Mouse (Mus musculus) midbrain, embryonic 12.5 days (tissue): Measurements from ENCODE around the gene Shisa2. TPM values are rescaled to one million over a fixed set of nuclear protein-coding genes. Genes with fewer than 3 reads are reported as not detected.

ENCODE experiments used
- ATAC-seq: fragments of 200-750 bp; cut with Nextera tagmentation; 2 replicates; pipeline ENCODE4 v1.8.0; 2017; ENCODE audit warnings: low read depth, moderate TSS enrichment, moderate library complexity; ENCODE audit not compliant: low FRiP score
- H3K27ac ChIP-seq: fragments of 300-500 bp; sonication (generic); replicated peaks from 2 replicates; pipeline ENCODE4 v1.5.1; 2016; ENCODE audit warnings: mild to moderate bottlenecking
- H3K27me3 ChIP-seq: fragments of 300-500 bp; sonication (generic); 2 replicates; pipeline ENCODE4 v1.6.1; 2016; ENCODE audit warnings: mild to moderate bottlenecking
- H3K36me3 ChIP-seq: fragments of 300-500 bp; sonication (generic); 2 replicates; pipeline ENCODE4 v1.6.1; 2016
- H3K4me1 ChIP-seq: fragments of 300-500 bp; sonication (generic); 2 replicates; pipeline ENCODE4 v1.6.1; 2016
- H3K4me2 ChIP-seq: fragments of 300-500 bp; sonication (generic); replicated peaks from 2 replicates; pipeline ENCODE4 v1.6.1; 2016; ENCODE audit warnings: mild to moderate bottlenecking, moderate library complexity
- H3K4me3 ChIP-seq: fragments of 300-500 bp; sonication (generic); 2 replicates; pipeline ENCODE4 v1.5.1; 2016; ENCODE audit warnings: mild to moderate bottlenecking
- H3K9ac ChIP-seq: fragments of 300-500 bp; sonication (generic); replicated peaks from 2 replicates; pipeline ENCODE4 v1.6.1; 2016; ENCODE audit warnings: mild to moderate bottlenecking, moderate library complexity
- H3K9me3 ChIP-seq: fragments of 300-500 bp; sonication (generic); 2 replicates; pipeline ENCODE4 v1.6.1; 2016; ENCODE audit warnings: mild to moderate bottlenecking
- WGBS: fragments of 180-500 bp; shearing (Covaris S2); methylation state at CpG from one replicate; pipeline ENCODE4 v1.1.7; 2016; 5-methylcytosine and 5-hydroxymethylcytosine counted together
- polyA plus RNA-seq: library from polyadenylated mRNA; unstranded; fragments of >200 nt; fragmentation: Nextera tagmentation; extraction: Ambion mirVana; gene quantifications from 2 replicates; pipeline ENCODE4 v1.2.1, GENCODE M21; 2016

The Shisa2 gene
- polyA plus RNA-seq = 10.9 and 14.6 TPM in 2 replicates

- Histone ChIP-seq H3K9ac (peak within 1 kb of the TSS; percentile 64), H3K4me2 (peak within 1 kb of the TSS; percentile 77), H3K9me3 (no peaks in the 10 kb centered on the region), H3K27me3 (peaks cover 57% of the 10 kb centered on the region), H3K27ac (peak within 1 kb of the TSS; percentile 83), H3K4me1 (peaks cover 33% of the 10 kb centered on the region), H3K4me3 (peak within 1 kb of the TSS; percentile 66), H3K36me3 (peaks cover 6% of the 10 kb centered on the region; the same call in 1 of the 2 replicates)
- under 1% methylated on average over 62 of the region's 65 CpGs for WGBS
- ATAC-seq = peak; percentile 87
These were observed at the start of gene Shisa2 for GRCm38 (mm10) chr14:59625158-59625805. Gene Shisa2 (plus strand): TSS chr14:59625308.

GRCm38 (mm10) chr14:59576385-59576784 is 48.7 kb upstream of the Shisa2 start:
- WGBS = 93% methylated on average over 5 of the region's 5 CpGs
- H3K9ac ChIP-seq = no peak overlapping the region
- no peak for ATAC-seq
- no peaks in the 10 kb centered on the region for H3K4me1 ChIP-seq
- H3K27ac ChIP-seq = no peak overlapping the region
- H3K9me3 ChIP-seq = no peaks in the 10 kb centered on the region
- H3K36me3 ChIP-seq = peaks cover 34% of the 10 kb centered on the region
- H3K4me3 ChIP-seq = no peak overlapping the region
- H3K4me2 ChIP-seq = no peak overlapping the region
- no peaks in the 10 kb centered on the region for H3K27me3 ChIP-seq

- Histone ChIP-seq H3K36me3 (peaks cover 42% of the 10 kb centered on the region), H3K4me3 (no peak overlapping the region), H3K27ac (no peak overlapping the region), H3K9ac (no peak overlapping the region), H3K27me3 (no peaks in the 10 kb centered on the region), H3K9me3 (no peaks in the 10 kb centered on the region), H3K4me1 (no peaks in the 10 kb centered on the region), H3K4me2 (no peak overlapping the region)
- WGBS = 83% methylated on average over 1 of the region's 1 CpGs
- ATAC-seq = no peak
These were observed 34.5 kb upstream of the Shisa2 start for GRCm38 (mm10) chr14:59590614-59591013.

GRCm38 (mm10) chr14:59591901-59592300 is 33.2 kb upstream of the Shisa2 start:
- Histone ChIP-seq H3K9ac (no peak overlapping the region), H3K4me3 (no peak overlapping the region), H3K4me1 (peaks cover 5% of the 10 kb centered on the region), H3K9me3 (no peaks in the 10 kb centered on the region), H3K36me3 (peaks cover 30% of the 10 kb centered on the region), H3K27me3 (no peaks in the 10 kb centered on the region), H3K27ac (no peak overlapping the region), H3K4me2 (no peak overlapping the region)
- WGBS = 74% methylated on average over 8 of the region's 8 CpGs
- ATAC-seq = no peak

- Histone ChIP-seq H3K9ac (no peak overlapping the region), H3K27ac (no peak overlapping the region), H3K27me3 (no peaks in the 10 kb centered on the region), H3K4me3 (no peak overlapping the region), H3K36me3 (peaks cover 30% of the 10 kb centered on the region), H3K4me2 (no peak overlapping the region), H3K9me3 (no peaks in the 10 kb centered on the region), H3K4me1 (peaks cover 10% of the 10 kb centered on the region)
- no peak for ATAC-seq
- 86% methylated on average over 3 of the region's 3 CpGs for WGBS
These were observed 32.5 kb upstream of the Shisa2 start for GRCm38 (mm10) chr14:59592593-59592992.

GRCm38 (mm10) chr14:59594988-59595387 is 30.1 kb upstream of the Shisa2 start:
- Histone ChIP-seq H3K4me3 (no peak overlapping the region), H3K27ac (no peak overlapping the region), H3K9me3 (no peaks in the 10 kb centered on the region), H3K9ac (no peak overlapping the region), H3K4me1 (peaks cover 10% of the 10 kb centered on the region), H3K4me2 (no peak overlapping the region), H3K36me3 (peaks cover 11% of the 10 kb centered on the region), H3K27me3 (no peaks in the 10 kb centered on the region)
- 94% methylated on average over 3 of the region's 3 CpGs for WGBS
- no peak for ATAC-seq

- no peaks in the 10 kb centered on the region for H3K9me3 ChIP-seq
- 0% methylated on average over 38 of the region's 48 CpGs for WGBS
- ATAC-seq = peak; percentile 92
- no peaks in the 10 kb centered on the region for H3K27me3 ChIP-seq
- peak within 1 kb of the TSS; percentile 98 for H3K4me2 ChIP-seq
- peak within 1 kb of the TSS; percentile 85 for H3K4me3 ChIP-seq
- H3K36me3 ChIP-seq = 0 out of 2 replicates have a peak, but pooled peaks cover 4% of the 10 kb centered on the region
- H3K4me1 ChIP-seq = peaks cover 10% of the 10 kb centered on the region
- H3K9ac ChIP-seq = peak within 1 kb of the TSS; percentile 81
- H3K27ac ChIP-seq = peak within 1 kb of the TSS; percentile 60
These were observed 27.5 kb upstream of the Shisa2 start, which contains the start of gene Cdadc1 for GRCm38 (mm10) chr14:59597398-59598259. Gene Cdadc1 (minus strand): TSS chr14:59597959.

GRCm38 (mm10) chr14:59598260-59598627 is 26.9 kb upstream of the Shisa2 start:
- no peaks in the 10 kb centered on the region for H3K9me3 ChIP-seq
- peaks cover 10% of the 10 kb centered on the region for H3K4me1 ChIP-seq
- H3K4me2 ChIP-seq = peak overlapping the region; percentile 98
- peak overlapping the region; percentile 81 for H3K9ac ChIP-seq
- 4% methylated on average over 8 of the region's 8 CpGs for WGBS
- H3K4me3 ChIP-seq = peak overlapping the region; percentile 85
- 0 out of 2 replicates have a peak, but pooled peaks cover 4% of the 10 kb centered on the region for H3K36me3 ChIP-seq
- peak; percentile 42; the same call in 1 of the 2 replicates for ATAC-seq
- H3K27me3 ChIP-seq = 0 out of 2 replicates have a peak, but pooled peaks cover 4% of the 10 kb centered on the region
- peak overlapping the region; percentile 60 for H3K27ac ChIP-seq

- ATAC-seq = no peak
- 69% methylated on average over 5 of the region's 5 CpGs for WGBS
- no peak overlapping the region for H3K4me3 ChIP-seq
These were observed 21.0 kb upstream of the Shisa2 start for GRCm38 (mm10) chr14:59604002-59604645.

GRCm38 (mm10) chr14:59605671-59606353 is 19.3 kb upstream of the Shisa2 start:
- no peaks in the 10 kb centered on the region for H3K4me1 ChIP-seq
- ATAC-seq = no peak
- H3K27me3 ChIP-seq = peaks cover 16% of the 10 kb centered on the region; the same call in 1 of the 2 replicates
- no peak overlapping the region for H3K27ac ChIP-seq
- H3K9ac ChIP-seq = no peak overlapping the region
- no peak overlapping the region for H3K4me3 ChIP-seq
- 15% methylated on average over 5 of the region's 5 CpGs for WGBS
- no peaks in the 10 kb centered on the region for H3K36me3 ChIP-seq
- H3K4me2 ChIP-seq = no peak overlapping the region
- H3K9me3 ChIP-seq = no peaks in the 10 kb centered on the region

More at GRCm38 (mm10) chr14:59604002-59604645, 21.0 kb upstream of the Shisa2 start:
- Histone ChIP-seq H3K9ac (no peak overlapping the region), H3K9me3 (no peaks in the 10 kb centered on the region), H3K36me3 (no peaks in the 10 kb centered on the region), H3K27ac (no peak overlapping the region), H3K4me2 (no peak overlapping the region), H3K27me3 (peaks cover 16% of the 10 kb centered on the region; the same call in 1 of the 2 replicates), H3K4me1 (no peaks in the 10 kb centered on the region)

GRCm38 (mm10) chr14:59607021-59607420 is 18.1 kb upstream of the Shisa2 start:
- Histone ChIP-seq H3K4me3 (no peak overlapping the region), H3K36me3 (no peaks in the 10 kb centered on the region), H3K9ac (no peak overlapping the region), H3K4me1 (no peaks in the 10 kb centered on the region), H3K4me2 (no peak overlapping the region), H3K27me3 (peaks cover 16% of the 10 kb centered on the region; the same call in 1 of the 2 replicates), H3K9me3 (no peaks in the 10 kb centered on the region), H3K27ac (no peak overlapping the region)
- no peak for ATAC-seq
- WGBS = 47% methylated on average over 3 of the region's 3 CpGs
